Mouse (Mus musculus): Measurements from ENCODE around the gene Slc13a3. TPM values are rescaled to one million over a fixed set of nuclear protein-coding genes. Genes with fewer than 3 reads are reported as not detected.
A peak's percentile ranks its signal among the peaks of the same experiment; 100 is the strongest.

Slc13a3 gene
- polyA plus RNA-seq, 1 experiment from 2014 or later = 0.53 TPM

DNA sequence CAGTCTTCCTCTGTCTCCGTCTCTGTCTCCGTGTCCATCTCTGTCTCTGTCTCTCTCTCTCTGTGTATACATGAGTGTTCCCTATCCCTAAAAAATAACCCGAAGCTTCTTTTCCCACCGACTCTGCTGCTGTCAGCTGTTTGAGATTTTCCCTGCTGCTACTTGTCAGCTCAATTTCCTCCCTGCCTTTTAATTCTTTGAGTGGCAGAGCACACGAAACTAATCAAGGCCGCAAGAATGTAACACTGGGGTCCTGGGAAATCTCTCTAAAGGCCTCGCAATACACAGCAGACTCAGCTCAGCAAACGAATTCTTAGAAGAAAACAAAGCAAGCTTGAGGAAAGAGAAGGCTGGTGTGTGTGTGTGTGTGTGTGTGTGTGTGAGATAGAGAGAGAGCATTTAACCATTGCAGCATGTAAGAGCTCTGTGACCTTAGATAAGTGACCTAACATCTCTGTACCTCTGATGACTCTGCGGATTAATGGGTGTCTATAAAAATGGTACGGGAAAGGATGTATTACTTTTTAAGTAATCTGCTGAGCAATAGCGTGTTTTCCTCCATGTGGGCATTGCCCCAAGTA lies 57.8 kb downstream of the Slc13a3 start:
- no peak for DNase-seq (ENCODE audit: low spot score)

DNA sequence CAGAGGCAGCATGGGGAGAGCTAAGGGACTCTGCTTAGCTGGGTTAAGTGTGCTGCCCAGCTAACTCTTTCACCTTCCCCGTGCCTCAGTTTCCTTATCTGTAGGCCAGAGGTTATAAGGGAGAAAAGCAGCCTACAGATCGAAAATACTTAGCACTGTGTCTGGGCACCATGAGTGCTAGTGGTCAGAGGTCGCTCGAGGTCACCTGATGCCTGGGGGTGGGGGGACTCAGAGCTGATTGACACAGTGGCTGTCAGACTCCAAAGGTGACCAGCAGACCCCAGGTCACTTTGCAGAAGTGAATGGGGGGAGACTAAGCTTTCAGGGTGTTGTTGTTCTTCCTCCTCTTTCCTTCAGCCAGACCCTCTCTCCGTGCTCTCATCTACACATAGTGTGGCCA lies 58.7 kb downstream of the Slc13a3 start:
- no peak for DNase-seq (ENCODE audit: low spot score)

DNA sequence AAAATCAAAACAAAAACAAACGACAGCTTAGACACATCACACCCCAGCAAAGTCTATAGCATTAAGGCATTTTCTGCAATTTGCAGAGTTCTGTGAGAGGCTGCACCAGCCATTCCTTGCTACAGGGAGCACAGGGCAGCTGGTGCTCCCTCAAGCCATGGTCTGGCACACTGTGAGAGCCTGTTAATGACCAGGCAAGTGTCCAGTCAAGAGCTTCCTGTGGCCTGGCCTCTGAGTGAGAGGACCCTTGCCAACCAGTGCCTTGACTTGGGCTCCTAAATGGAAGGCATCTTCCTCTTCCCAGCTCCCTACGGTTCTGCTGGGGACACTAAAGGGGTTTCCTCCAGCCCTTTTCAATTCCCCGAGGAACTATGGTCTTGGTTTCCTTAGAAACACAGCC lies 59.1 kb downstream of the Slc13a3 start:
- DNase-seq (ENCODE audit: low spot score) = no peak

DNA sequence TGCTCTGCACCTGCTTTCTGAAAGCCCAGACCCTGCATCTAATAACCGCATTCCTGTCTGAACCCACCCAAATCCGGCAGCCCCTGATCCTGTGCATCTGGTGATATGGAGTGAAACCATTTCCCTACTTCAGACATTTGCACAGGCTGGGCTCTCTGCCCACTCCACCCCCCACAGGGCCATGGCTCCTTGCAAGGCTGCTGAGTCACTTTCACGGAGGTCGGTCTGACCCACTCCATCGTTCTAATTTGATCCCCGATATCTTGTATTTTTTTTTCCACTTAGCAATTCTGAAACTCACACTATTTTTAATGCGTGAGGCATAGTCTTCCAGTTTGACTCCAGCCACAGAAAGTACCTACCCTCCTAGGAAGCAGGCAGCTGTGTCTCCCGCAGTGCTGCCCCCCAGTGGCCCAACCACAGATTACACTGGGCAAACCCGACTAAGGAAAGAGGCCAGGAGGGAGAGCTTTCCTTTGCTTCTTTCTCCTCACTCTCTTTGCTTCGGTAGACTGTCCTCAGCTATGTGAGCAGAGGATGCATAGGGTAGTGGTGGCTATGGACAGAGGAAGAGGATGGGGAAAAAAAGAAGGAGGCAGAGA lies 65.2 kb downstream of the Slc13a3 start:
- DNase-seq (ENCODE audit: low spot score) = peak; percentile 45

DNA sequence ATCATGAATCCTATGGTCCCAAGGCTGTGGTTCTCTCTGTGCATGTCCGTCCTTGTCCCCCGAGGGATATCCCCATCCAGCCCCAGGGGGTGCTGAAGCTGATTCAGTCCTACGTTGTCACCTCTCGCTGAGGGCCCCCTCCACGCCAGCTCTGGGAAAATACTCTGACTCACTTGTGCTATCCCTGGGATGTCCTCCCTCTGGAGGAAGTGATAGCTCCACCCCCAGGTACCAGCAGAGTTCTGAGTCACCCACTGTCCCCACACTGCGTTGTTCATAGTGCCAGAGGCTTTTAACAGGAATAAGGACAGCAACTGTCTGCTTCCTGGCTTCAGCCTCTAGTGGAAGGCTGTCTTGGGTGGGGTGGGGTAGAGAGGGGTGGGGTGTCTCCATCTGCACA lies 67.7 kb downstream of the Slc13a3 start:
- no peak for DNase-seq (ENCODE audit: low spot score)

DNA sequence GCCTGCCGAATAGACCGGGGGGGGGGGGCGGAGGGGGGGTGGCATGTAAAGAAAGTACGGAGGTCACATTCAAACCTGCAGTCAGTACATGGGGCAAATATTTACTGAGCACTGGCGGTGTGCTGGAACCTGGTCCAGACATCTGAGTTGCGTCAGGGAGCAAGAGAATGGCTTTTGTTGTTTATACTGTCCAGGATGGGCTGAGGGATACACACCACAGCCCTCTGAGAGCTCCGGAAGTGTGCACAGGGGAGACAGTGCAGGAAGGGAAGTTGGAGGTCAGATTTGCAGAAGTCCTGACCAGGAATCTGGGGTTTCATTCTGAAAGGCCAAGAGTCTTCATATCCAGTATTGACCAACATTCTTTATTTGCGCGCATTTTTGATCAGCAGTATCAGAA lies 68.1 kb downstream of the Slc13a3 start:
- DNase-seq (ENCODE audit: low spot score) = no peak

DNA sequence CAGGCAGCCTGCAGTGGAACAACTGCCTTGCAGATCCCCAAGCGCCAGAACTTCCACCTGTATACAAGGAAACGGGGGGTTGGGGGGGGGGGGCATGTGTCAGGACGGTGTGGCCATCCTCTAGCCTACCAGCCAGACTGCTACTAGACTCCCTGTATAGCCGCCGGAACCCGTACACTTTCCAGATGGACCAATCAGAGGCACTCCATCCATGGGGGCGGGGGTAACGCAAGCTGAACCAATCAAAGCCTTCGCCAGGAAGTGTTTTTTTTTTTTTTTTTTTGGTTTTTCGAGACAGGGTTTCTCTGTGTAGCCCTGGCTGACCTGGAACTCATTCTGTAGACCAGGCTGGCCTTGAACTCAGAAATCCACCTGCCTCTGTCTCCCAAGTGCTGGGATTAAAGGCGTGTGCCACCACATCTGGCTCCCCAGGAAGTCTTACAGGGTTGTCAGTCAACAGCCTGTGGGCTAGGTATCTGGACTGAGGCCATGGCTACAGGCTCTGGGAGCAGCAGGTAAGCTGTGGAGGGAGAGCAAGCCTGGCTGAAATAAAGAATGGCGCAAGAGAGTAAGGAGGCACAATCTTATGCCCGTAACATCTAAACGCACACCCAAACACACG lies 74.8 kb downstream of the Slc13a3 start:
- no peak for DNase-seq (ENCODE audit: low spot score)

DNA sequence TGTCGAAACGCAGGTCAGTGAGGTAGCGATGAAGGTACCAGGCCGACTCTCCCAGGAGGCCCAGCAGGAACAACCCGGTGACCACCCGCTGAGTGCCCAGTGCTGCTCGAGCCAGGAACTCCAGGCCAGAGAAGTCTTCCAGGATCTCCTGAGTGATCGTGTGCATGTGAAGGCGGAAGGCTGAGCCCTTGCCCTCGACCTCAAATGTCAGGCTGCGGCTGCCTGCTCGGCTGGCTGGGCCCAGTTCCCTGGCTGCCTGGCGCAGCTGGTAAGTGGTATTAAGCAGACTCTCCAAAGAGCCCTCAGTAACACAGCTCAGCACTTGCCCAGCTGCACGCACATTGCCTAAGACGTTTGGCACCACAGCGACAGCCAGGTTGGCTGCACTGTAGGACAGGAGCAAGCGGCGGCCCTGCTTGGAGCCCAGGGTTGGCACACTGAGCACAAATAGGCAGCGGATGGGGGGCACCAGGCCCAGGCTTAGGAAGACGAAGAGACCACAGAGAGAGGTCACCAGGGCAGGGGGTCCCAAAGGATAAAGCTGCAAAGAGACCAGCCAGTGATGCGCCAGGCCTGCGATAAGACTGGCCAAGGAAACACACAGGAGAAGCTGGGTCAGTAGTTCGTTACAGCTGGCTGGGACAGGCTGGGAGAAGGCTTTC lies 75.4 kb downstream of the Slc13a3 start:
- no peak for DNase-seq (ENCODE audit: low spot score)

DNA sequence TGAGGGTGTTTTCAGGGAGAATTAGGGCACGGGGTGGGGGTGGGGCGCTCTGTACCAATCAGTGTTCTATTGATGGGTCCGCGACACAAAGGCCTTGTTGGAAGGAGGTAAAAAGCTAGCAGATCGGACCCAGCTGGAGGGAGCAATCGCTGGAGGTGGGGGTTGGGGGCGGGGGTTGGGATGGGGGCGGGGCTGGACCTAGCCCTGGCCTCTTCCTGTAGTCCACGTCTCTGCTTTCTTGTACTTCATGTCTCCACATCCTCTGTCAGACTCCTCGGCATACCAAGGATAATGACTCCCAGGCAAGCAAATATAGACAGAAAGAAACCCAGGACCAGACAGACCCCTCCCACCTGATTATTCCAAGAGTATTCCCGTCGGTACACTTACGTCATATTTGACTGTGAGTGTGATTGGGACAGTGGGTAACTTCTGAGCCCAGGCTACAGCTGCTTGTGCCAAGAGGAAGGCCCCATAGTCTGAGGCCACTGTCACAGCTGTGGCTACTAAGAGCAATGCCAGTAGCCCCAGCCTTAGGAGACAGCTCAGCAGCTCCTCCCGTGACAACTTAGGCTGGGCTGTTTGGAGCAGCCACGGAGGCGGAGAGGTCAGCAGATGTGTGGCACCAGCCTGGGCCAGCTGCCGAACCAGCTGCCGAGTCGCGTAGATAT lies 76.1 kb downstream of the Slc13a3 start:
- DNase-seq (ENCODE audit: low spot score) = no peak

DNA sequence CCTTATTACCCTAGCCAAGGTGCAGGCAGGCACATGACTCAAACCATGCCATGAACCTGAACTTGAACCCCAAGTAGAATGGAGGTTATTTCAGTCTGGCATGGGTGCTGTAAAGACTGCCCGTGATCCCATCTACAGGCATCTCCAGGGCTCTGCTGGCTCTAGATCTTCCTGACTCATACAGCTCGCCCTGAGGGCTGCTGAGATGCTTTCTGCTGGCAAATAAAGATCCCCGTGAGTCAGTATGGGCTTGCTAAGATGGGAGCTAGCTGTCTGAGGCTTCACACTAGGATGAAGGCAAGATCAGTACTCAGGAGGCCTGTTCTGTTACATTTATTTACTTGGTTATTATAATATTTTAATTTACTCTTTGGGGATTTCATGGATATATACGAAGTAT lies 80.9 kb downstream of the Slc13a3 start:
- no peak for DNase-seq (ENCODE audit: low spot score)

DNA sequence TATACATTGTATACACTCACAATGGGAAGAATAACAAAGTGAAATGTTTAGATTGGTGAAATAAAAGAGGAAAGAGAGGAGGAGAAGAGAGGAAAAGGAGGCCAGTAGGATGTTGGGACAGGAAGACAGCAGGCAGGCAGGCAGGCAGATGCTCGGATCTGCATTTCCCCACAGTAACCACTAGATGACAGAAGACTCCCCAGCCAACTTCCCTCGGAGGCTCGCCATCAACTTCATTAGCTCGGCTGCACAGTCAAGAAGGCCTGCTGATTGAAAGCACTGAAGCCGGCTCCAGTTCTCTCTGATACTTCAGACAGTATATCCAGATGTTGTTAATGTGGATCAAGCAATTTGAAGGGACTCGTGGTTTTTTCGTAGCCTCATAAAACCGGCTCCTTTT lies 81.5 kb downstream of the Slc13a3 start:
- peak; percentile 50 for DNase-seq (ENCODE audit: low spot score)

DNA sequence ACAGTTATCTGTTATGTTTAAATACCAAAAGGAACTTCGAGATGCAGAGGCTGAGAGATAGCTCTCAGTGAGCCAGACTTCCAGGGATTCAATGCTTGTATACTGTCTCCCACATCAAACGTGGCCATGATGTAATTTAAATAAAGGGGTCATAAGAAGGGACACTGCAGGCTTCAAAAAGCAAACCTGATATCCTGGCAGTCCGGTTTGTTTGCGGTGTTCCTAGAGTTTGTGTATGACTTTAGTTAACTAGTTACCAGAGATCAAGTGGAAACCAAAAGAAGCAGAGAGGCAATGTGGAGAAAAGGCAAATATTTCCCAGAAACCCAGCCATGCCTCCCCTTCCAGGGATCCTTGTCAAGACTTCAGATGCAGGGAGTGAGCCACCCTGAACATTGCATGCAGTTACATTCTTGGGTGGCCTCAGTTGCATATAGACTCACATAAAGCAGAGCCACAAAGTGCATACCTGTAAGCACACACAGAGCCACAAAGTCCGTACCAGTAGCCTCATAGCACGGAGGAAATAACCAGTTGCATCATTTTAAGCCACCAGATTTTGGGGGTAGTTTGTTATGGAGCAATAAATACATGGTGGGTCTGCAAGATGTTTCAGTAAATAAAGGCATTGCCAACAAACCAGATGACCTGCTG lies 83.6 kb downstream of the Slc13a3 start:
- no peak for DNase-seq (ENCODE audit: low spot score)

DNA sequence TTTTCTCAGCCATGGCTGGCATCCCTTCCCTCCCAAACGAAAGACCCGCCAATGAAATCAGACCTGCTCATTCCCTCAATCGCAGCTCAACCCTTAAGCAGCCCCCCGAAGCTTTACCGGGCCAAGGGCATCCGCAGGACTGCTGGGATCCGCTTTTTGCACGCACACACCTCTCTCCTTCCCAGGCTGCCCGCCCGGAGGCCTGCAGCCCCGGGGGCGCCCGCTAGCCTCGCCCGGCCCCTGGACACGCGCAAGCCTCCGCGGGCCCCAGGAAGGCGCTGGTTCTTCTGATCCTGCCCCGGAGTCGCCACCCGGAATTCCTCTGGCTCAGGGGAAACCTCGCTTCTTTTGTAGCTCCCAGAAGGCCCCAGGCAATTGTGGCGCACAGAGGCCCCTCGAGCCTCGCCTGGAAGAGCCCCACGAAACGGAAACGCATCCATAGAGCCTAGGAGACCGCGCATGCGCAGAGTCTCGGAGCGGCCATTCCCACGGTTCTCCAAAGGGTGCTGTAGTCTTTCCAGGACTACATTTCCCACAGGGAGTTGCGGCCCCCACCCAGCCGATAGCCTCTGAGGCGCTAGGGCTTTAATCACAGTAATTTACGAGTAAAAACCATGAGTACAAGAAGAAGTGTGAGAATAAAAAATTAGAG lies 85.1 kb downstream of the Slc13a3 start, which contains the start of gene Zfp334:
Gene Zfp334, minus strand, starts transcription at position 416 of the 652 bp plus-strand sequence.
- no peak for DNase-seq (ENCODE audit: low spot score)

DNA sequence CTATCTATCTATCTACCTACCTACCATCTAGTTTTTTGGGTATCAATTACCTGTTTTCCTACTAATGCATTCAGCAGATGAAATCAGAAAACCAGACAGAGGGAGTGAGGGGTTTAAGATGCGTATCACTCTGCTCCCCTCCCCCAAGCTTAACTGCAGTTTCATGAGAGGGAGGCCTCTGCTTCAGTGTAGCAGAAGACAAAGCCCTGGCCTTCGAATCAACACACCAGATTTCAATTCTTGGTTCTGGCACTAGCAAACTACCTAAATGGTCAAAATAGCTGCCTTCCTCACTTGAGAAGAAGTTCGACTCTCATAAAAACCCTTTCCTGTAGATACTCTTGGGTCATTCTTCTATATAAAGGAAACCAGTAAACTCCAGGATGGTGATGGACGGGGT lies 85.7 kb downstream of the Slc13a3 start:
- DNase-seq (ENCODE audit: low spot score) = no peak

DNA sequence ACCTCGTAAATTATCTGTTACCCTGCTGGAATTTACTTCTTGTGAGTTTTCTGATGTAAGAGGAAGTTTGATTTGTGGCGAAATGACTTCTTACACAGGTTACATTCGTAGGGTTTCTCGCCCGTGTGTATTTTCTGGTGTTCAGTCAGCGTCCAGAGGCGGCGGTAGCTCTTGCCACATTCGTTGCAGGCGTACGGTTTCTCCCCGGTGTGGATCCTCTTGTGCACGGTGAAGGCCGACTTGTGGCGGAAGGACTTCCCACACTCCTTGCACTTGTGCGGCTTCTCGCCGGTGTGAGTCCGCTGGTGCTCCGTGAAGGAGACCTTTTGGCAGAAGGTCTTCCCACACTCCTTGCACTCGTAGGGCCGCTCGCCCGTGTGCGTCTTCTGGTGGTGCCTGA lies 93.0 kb downstream of the Slc13a3 start:
- DNase-seq (ENCODE audit: low spot score) = no peak

DNA sequence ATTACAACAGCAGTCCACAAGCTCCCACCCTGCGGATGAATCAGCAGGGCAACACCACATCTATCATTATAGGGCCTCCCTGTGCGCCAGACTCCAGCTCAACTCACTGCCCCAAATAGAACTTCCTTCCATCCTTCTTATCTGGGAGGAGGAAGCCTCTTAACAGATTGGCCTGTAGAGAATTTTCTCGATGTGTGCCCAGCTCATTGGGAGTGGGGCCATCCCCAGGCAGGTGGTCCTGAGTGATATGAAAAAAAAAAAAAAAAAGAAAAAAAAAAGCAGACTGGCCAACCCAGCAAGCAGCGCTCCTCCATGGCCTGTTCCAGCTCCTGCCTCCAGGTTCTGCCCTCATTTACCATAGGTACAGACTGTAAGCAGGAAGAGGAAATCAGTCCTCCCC lies 97.0 kb downstream of the Slc13a3 start:
- no peak for DNase-seq (ENCODE audit: low spot score)

DNA sequence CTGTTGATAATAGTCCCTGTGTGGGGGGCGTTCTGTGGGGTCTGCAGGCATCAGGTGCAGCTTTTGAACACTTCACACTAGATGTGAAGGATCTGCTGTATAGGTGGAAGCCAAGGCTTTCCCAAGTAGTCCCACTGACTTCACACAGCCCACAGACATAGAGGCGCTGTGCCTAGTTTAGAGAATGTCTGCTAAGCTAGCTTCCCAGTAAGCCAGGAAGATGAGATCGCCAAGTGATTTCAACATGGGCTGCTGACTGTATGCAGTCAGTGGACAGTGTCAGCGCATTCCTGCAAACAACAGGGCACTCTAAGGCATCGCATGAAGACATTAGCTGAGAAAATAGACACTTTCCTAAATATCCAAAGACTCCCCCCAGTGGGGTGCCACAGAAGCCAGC lies 97.6 kb downstream of the Slc13a3 start:
- no peak for DNase-seq (ENCODE audit: low spot score)

DNA sequence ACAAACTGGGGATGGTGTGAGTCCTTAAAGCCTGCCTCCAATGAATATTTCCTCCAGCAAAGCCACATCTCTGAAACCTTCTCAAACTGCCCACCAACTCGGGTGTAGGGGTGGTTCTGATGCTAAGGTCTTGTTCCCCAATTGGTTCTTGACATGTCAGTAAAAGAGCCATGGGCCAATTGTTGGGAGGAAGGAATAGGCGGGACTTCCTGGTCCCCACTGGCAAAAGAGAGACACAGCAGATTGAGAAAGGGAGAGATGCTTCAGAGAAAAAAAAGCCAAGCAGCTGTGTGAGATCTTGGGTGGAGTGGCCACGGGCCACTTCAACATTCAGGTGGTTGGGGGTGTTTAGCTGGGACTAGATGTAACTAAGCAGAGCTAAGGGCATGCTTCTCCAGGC lies 102.0 kb downstream of the Slc13a3 start:
- DNase-seq (ENCODE audit: low spot score) = no peak

DNA sequence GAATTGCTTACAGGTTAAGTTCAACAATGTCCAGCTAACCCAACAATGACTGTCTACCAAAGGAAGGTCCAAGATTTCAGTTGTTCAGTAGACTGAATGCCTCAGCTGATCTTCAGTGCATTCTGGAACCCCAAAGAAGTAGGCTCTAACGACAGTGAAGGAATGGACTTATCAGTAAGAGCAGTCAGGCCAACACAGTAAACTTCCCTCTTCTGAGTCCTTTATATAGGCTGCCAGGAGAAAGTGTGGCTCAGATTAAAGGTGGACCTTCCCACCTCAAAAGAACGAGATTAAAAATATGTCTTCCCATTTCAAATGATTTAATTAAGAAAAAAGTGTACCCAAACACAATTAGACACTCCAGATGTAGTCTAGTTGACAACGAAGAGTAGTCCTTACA lies 102.7 kb downstream of the Slc13a3 start:
- DNase-seq (ENCODE audit: low spot score) = no peak

DNA sequence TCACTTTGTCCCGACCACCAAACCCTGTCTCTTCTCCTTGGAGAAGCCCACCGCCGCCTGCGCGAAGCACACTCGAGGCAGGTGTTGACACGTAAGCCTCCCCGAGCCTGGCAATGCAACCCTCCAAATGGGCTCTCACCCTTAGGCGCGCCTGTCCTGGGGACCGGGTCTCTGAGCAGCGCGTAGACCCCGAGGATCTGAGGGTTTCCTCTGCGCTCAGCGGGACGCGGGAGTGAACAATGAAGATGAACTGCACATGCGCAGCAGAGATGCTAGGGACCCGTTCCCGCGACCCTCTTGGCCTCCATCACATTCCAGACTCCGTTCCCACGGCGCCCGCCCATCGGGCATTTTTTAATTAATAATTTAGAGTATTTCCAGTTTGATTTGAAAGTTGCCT lies 104.5 kb downstream of the Slc13a3 start, which contains the start of gene Zfp663:
Gene Zfp663, minus strand, starts transcription at position 234 of the 400 bp plus-strand sequence.
- no peak for DNase-seq (ENCODE audit: low spot score)

Data from thymus, postnatal 0 days (tissue).